Mouse (Mus musculus) C2C12 (cell line): Measurements from ENCODE around the gene Dip2c.

Experiments
- CTCF ChIP-seq: IDR thresholded peaks from one replicate; pipeline ENCODE4 v1.5.1; 2011; ENCODE audit not compliant: control insufficient read depth, insufficient read depth, insufficient read length
- MAX ChIP-seq: IDR thresholded peaks from one replicate; pipeline ENCODE4 v1.6.1; 2011; ENCODE audit warnings: mild to moderate bottlenecking, control low read depth
- MYOD1 ChIP-seq: IDR thresholded peaks from one replicate; pipeline ENCODE4 v1.6.1; 2011; ENCODE audit warnings: low read depth; ENCODE audit not compliant: control insufficient read depth, insufficient read length
- MYOG ChIP-seq: IDR thresholded peaks from one replicate; pipeline ENCODE4 v1.6.1; 2011; ENCODE audit not compliant: control insufficient read depth, insufficient read length; ENCODE audit errors: extremely low read depth
- USF1 ChIP-seq: IDR thresholded peaks from one replicate; pipeline ENCODE4 v1.6.1; 2011; ENCODE audit warnings: low read depth, mild to moderate bottlenecking, control low read depth, moderate library complexity

DNA sequence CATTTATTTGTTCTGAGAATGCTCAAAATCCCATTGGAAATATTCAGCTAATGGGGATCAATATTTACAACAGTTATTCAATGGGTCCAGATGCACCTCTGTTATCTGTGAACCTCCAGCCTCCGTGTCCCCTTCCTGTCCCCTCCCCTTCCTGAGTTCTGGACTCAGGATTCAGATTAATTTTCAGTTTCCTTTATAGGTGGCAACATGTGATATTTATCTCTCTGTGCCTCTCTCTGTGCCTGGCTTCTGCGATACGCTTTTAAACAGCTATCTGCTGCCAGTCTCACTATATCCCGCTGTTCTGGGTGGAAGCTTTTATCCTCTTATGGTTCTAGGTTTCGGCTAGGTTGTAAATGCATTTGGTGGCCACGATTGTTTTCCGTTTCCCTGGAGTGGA, 38.8 kb upstream of the Dip2c start:
- TF ChIP-seq USF1 (no peak), CTCF (no peak), MAX (no peak), MYOG (no peak), MYOD1 (no peak)
